Mouse (Mus musculus): ENCODE results near the gene Siglecg. TPM values are rescaled to one million over a fixed set of nuclear protein-coding genes. Genes with fewer than 3 reads are reported as not detected.
"Not testable (repeated sequence)": the region's sequence is repeated elsewhere in the genome, so short reads cannot be mapped to it uniquely, and the experiment has no call there.

Siglecg gene
- under 1 TPM in 1 of 2 experiments, not detected in 1; 0.08 TPM for total RNA-seq (2021)
- long read RNA-seq, experiment 1 = 0 reads
- long read RNA-seq, experiment 2 = 0 reads

DNA sequence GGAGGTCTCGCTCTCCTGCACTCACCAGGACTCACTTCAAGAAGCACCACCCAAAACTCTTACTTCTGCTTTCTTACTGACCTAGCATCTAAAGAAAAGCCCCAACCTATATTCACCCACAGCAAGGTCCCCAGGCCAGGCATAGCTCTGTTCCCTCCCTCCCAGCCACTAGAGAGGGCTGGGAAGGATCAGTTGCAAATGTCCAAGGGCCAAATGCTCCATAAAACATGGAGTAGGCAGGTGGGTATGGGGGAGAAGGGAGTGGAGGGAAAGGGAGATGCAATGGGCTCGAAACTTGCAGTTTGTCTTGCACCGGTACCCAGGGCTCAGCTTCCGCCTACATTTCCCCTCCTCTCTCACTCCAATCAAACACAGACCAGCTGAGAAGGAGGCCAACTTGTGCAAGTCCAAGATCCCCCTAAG is at the start of gene Siglecg:
TSS of gene Siglecg (plus strand) at position 74 of the 423 bp plus-strand sequence.
- intact Hi-C loops (cut with DNase I) = no loop called here
- no peak for DNase-seq

DNA sequence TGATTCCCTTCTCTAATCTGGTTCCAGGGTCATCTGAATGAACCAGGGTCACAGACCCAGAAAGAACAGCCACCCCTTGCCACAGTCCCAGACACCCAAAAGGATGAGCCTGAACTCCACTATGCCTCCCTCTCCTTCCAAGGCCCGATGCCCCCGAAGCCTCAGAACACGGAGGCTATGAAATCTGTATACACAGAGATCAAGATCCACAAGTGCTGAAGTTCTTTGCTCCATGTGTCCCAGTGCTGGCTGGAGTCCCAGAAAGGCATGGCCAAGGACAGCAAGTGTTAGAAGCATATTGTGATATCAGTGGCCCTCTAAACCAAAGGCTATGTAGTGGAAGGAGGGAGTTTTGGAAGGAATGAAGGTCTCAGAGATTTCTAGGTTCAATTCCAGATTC is 49.4 kb upstream of the Siglecg start:
- intact Hi-C loops (cut with DNase I) = no loop called here

DNA sequence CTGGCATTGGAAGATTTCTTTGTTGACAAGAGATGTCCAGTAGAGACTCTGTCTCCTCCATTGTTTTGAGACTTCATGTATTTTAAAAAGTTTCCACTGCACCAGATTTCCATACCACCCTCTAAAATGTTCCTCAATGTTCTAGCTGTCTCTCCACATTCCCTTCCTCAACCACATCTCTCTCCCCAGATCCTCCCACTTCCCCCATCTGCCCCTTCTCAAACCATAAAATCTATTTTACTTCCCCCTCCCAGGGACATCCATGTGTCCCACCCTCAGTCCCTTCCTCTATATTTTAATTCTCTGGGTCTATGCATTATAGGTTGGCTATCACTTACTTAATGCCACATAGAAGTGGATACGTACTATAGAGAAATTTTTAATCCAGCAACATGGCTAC is 46.6 kb upstream of the Siglecg start:
- intact Hi-C loops (cut with DNase I) = no loop called here
- DNase-seq = no peak

More for the DNA sequence above, 49.4 kb upstream of the Siglecg start:
- no peak for DNase-seq

DNA sequence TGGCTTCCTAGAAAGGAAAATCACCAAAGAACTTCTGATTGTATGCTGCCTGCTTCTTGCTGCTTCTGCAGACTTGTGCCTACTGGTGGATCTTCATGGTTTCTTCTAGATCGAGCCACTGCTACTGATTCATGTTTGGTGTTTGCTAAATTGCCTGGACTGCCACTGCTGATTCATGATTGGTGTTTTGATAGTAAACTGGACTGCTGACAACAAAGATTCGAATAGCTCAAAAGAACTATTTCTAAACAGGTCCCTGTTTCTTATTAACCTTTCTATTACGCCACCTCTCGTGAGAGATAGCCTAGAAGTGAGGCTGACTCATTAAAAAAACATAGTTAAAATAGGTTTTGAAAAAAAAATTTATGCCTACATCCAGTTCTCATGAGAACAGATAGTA is 46.0 kb upstream of the Siglecg start:
- DNase-seq = no peak
- intact Hi-C loops (cut with DNase I) = no loop called here

DNA sequence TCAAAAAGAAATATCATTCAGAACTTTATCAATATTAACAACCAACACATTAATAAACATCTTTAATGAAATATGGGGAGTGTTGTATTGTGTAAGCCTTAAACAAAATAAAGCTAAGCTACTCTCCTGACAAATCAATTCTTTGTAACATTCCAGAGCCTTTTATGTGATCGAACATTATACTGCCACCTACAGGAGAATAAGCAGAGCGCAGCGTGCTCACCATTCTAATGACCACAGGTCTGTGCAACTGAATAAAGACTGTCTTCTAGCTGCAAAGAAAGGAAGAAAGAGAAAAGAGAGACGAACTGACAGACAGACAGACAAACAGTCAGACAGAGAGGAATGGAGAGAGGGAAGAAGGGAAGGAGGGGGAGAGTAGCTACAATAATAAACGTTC is 29.8 kb upstream of the Siglecg start:
- no peak for DNase-seq

DNA sequence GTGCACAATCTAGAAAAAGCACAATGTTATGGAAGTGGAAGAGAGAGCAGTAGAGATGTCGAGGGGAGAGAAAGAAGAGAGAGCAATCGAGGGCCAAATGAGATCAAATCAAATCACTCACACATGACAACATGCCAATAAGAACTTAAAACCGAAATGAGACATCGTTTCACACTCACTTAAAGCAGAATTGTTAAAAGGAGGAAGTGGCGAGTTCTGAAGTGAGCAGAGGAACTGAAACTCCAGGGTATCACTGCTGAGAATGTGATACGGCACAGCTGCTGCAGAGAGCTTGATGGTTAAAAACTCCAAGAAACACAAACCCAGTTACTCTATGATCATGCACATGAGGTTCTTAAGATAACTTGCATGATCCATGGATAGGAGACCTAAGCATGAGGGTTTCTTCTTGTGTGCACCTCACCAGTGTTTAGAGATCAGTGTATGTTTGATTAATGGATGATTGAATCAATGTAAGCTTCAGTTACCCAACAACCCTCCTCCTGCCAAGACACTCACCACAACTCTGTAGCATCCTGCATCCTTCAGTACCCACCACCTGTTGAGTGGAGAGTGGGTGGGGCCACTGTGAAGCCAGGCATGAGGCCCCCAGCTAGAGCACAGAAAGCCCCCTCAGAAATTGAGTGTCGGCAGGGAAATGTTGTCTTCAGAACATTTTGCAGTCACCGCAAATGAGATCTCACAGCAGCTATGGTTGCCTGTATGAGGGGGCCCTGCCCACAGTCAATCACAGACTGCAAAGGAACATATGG is 15.5 kb upstream of the Siglecg start:
- DNase-seq = no peak
- intact Hi-C loops (cut with DNase I) = no loop called here

More for the DNA sequence above, 29.8 kb upstream of the Siglecg start:
- intact Hi-C loops (cut with DNase I) = loop anchor here (2.0 kb wide), 1 partner anchor 95 kb away; no protein-coding TSS in a partner anchor

DNA sequence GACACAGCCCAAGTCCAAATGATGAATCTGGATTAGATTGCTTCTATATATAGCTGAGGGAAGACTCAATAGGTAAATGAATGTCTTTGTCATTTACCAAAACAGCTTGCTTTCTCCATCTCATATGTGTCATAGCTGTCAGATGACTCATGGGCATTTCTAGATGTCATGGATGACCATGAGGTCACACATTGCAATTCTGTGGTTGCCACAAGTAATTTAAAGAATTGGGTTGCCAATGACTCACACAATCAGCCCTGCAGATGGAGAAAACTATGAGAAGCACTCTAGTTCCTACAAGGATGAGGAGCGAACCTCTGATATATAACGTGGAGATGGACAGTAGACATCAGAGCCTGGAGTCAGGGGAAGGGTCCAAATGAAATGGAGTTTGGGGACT is 8.5 kb upstream of the Siglecg start:
- intact Hi-C loops (cut with DNase I) = no loop called here
- DNase-seq = no peak

DNA sequence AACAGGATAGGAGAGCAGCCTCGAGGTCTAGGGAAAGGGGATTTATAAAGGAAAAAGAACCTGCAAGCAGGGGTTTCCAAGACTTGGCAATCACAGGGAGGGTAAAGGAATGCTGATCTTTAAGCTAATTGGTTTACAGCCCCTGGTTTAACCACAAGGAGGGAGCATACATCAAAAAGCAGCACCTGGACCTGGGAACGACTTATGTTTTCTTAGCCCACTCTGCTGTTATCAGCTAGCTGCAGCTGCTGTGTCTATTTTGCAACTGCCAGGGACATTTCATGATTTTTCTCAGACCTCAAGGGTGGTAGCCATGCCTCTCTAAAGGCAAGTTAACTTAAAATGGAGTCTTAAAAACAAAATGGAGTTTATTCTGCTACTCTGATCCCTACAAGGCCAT is 5.3 kb upstream of the Siglecg start:
- no peak for DNase-seq
- intact Hi-C loops (cut with DNase I) = no loop called here

DNA sequence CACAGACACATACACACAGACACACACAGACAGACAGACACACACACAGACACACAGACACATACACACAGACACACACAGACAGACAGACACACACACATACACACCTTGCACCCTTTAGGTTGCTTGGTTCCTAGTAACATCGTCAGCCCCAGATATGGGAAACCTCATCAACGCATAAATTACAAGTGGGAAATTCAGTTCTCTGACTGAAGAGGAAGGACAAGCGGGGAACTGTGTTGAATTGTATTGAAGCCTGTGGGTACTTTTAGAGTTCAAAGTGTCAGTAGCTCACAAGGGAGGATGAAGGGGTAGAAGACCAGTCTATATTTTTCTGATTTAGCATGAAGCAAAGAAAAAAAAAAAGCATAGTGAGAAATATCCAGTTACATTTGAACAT is 431 bp upstream of the Siglecg start:
- no peak for DNase-seq
- intact Hi-C loops (cut with DNase I) = no loop called here

DNA sequence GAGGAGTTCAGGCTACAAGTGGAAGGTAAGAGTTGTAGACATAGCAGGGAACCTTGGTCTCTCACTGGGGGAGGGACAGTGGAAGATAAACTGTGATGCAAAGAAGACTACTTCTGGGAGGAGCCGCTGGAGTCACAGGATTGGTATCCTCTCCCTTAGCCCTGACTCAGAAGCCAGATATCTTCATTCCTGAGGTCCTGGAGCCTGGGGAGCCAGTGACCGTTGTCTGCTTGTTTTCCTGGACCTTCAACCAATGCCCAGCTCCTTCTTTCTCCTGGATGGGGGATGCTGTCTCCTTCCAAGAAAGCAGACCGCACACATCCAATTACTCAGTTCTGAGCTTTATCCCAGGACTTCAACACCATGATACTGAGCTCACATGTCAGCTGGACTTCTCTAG is 1.1 kb downstream of the Siglecg start:
- DNase-seq = no peak
- intact Hi-C loops (cut with DNase I) = no loop called here

DNA sequence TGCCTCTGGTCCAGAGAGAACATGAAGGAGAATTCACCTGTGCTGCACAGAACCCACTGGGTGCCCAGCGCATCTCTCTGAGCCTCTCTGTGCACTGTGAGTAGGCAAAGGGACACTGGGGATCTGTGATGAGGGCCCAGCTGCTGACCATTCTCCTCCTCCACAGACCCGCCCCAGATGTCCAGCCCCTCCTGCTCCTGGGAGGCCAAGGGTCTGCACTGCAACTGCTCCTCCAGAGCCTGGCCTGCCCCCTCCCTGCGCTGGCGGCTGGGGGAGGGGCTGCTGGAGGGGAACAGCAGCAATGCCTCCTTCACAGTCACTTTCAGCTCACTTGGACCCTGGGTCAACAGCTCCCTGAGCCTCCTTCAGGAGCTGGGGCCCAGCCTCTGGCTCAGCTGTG is 3.7 kb downstream of the Siglecg start:
- DNase-seq; intact Hi-C loops (cut with DNase I): not testable (repeated sequence)

DNA sequence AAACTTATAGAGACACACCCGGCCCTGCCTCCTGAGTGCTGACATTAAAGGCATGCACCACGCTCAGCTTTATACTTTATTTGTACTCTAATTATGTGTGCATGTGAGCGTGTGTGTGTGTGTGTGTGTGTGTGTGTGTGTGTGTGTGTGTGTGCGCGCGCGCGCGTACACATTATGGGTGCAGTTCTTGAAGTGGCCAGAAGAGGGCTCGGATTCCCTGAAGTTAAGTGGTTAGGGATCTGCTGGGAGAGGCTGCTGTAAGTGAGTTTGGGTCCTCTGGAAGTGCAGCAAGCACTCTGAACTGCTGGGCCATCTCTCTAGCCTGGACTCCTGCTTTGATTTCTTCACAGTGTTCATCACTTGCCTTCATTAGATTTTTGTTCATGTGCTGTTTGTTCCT is 9.3 kb downstream of the Siglecg start:
- intact Hi-C loops (cut with DNase I) = no loop called here

DNA sequence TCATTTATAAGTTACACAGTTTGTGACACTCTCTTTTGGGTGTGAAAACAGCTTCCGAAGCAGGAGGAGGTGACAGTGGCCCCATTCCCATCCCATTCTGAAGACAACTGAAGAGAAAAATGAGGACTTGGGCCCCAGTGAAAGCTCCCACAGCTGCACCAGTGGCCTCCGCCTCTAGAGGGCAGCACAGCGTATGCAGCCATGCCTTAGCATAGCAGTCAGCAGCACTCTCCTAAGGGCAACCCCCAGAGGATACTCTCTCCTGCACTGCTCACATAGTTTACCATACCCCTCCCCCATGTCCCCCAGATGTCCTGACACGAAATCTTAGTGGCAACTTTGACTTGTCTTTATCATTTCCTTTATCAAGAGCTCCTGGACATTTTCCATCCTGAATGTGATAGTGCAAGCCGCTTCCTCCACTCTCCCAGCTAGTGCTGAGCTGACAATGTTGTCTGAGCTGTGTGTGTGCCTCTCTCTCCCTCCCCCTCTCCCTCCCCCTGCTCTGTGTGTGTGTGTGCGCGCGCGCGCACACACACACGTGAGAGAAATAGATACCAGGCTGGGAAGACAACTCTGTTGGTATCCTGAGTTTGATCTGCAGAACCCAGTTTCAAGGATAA is 15.1 kb downstream of the Siglecg start:
- DNase-seq = peak; percentile 76 to 78
- intact Hi-C loops (cut with DNase I) = loop anchor here (1.0 kb wide), 1 partner anchor 43 kb away; no protein-coding TSS in a partner anchor

More for the DNA sequence above, 9.3 kb downstream of the Siglecg start:
- no peak for DNase-seq

DNA sequence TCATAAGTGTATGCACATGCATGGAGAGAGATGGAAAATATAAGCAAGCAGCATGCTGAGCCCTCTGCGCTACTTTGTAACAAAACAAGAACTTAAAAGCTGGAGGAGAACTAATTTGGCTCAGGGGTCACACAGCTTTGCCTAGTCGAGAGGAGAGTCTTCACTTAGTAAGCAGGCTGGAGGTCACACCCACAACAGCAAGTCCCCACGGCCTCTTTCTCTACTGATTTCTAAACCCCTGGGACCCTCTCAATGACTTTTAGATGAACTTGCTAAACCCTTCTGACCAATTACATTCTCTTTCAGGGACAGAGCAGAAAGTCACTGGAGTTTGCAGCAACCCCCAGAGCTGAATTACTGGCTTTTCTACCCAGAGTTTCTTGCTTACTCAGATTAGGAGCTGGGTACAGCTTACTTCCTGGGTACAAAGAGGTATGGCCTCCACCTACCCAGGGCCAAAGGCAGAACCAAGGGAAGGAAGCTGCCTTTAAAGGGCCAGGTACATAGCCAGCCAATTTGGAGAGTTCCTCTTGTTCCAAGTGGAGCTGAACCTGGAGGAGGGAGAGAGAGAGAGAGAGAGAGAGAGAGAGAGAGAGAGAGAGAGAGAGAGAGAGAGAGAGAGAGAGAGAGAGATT is 16.1 kb downstream of the Siglecg start:
- intact Hi-C loops (cut with DNase I) = loop anchor here (1.0 kb wide), 1 partner anchor 42 kb away; no protein-coding TSS in a partner anchor
- no peak for DNase-seq

DNA sequence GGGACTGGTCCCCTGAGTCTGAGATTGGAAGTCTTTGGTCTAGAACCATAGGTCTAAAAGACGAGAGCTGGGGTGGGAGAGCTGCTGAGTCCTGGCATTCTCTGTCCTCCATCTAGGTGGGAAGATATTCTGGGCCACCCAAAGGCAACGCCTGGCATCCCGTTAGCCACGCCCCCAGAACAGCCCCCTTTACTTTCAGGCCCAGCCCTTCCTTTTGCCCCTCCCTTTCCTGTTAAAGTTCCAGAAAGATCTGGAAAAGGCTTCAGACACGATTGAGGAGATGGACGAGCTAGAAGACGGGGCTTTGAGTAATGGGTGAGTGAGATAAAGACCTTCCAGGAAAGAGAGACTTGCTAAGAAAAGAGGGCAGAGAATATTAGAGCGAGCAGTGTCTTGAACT is 19.4 kb downstream of the Siglecg start, which contains the start of gene Lim2:
TSS of gene Lim2 (plus strand) at position 265 of the 400 bp plus-strand sequence.
- intact Hi-C loops (cut with DNase I) = no loop called here
- no peak for DNase-seq

DNA sequence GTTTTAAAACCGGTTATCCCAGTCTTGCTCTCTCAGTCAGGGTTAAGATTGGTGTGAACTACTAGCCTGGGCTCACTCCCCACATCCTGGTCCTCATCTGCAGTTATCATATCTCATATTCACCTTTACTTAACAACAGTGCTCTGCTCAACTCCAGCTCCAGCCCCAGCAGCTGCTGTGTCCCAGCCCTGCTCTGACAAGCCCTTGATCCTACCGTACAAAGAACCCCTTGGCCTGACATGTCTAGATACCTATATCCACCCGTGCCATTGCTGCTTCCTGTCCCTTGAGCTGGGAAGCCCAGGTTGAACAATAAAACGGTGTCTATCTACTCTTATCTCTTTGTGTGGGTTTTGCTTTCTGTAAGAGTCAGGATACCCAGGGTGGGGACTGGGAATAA is 21.5 kb downstream of the Siglecg start:
- no peak for DNase-seq
- intact Hi-C loops (cut with DNase I) = no loop called here

DNA sequence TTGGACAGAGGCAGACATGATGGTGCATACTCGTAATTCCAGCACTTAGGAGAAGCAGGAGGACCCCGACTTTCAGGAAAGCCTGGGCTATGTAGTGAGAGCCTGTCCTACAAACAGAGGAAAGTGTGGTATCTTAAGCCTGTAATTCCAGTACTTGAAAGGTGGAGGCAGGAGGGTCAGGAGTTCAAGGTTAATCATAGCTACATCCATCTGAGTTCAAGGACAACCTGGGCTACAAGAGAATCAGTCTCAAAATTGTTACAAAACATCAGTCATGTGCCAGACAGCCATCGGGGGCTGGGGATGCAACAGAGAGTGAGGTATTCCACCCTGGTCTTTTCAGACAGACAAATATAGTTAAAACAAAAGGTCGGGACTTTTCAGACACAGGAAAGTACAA is 24.9 kb downstream of the Siglecg start:
- DNase-seq = no peak
- intact Hi-C loops (cut with DNase I) = no loop called here

DNA sequence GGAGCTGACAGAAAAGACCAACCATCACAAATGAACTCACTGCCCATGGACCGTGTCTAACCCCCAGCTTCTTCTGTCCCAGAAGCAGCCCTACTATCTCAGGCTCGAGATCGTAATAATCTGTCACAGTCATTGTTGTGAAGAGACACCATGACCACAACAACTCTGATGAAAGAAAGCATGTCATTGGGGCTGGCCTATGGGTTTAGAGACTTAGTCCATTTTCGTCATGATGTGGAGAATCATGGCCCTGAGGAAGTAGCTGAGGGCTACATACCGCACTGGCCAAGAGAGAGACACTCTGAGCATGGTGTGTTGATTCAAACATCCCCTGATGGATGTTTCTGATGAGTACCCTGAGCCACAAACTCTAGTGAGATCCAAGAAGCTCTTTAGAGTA is 26.7 kb downstream of the Siglecg start:
- no peak for DNase-seq
- intact Hi-C loops (cut with DNase I) = no loop called here

DNA sequence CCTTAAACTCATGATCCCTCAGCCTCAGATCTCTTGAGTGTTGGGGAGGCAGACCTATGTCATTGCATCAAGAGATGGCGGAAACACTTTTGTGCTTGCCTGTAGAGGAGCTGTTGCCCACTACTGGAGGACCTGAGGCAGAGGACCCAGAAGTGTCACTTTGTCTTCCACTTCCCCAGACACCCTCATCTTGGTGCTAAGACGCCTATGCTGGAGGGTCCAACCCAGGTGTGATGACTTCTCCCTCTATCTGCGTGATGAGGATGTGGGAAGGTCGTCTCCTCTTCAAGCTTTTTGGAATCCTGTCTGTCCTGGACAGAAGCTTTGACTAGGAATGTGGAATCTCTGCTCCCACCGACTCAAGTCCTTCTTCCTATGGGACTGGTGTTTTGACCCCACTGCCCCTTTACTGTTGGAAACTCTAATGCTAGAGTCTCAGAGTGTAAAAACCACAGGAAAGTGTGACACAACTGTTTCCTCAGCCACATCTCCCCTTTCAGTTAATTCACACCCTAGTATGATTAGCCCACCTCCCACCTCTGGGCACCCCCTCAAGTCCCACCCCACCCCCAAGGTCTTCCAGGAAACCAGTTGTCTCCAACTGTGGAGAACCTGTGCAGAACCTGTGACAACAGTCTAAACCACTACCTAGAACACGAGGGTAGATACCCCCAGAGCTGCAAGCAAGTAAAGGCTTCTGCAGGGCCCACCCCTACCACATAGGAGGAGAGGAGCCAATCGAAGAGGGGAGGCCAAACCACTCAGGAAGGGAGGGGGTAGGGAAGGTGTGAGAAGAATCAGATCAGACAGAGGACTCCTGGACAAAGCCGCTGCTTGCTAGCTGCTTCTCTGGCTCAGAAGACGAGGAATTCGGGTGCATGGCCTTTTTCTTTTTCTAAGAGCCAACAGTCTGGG is 28.6 kb downstream of the Siglecg start, which contains the start of gene Nkg7:
TSS of gene Nkg7 (plus strand) at position 733 of the 915 bp plus-strand sequence.
- intact Hi-C loops (cut with DNase I) = no loop called here
- no peak for DNase-seq

DNA sequence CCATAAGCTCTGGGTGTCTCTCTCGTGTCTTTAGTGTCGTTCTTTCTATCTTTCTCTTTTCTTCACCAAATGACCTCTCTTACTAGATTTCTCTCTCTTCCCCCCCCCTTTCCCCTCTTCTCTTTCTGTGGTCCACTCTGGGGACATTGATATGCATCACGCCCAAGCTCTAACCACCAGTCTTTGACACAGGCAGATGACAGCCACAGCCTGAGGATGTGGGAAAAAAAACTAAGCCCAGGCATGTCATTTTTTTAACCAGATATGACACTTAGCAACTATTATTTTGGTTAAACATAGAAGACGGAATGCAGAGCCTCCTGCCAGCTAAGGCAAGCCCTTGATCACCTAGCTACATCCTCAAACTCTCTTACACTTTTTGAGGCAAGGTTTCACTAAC is 30.6 kb downstream of the Siglecg start:
- intact Hi-C loops (cut with DNase I) = no loop called here
- DNase-seq = no peak

All from gastrocnemius, postnatal 36 days (tissue).